Mouse (Mus musculus) neural tube, embryonic 14.5 days (tissue): ENCODE data around the gene Etv2. TPM values are rescaled to one million over a fixed set of nuclear protein-coding genes. Genes with fewer than 3 reads are reported as not detected.

Source experiments
- ATAC-seq: fragments of 200-750 bp; cut with Nextera tagmentation; 2 replicates; pipeline ENCODE4 v1.8.0; 2017; ENCODE audit warnings: low read depth, mild to moderate bottlenecking, moderate TSS enrichment, moderate library complexity
- H3K27ac ChIP-seq: fragments of 300-500 bp; sonication (generic); 2 replicates; pipeline ENCODE4 v1.5.1; 2014; ENCODE audit warnings: low read depth, mild to moderate bottlenecking, control low read depth, low read length, moderate library complexity, mixed read lengths
- H3K27me3 ChIP-seq: fragments of 300-500 bp; sonication (generic); 2 replicates; pipeline ENCODE4 v1.6.1; 2014; ENCODE audit warnings: low read length; ENCODE audit not compliant: control insufficient read depth, insufficient read depth
- H3K36me3 ChIP-seq: fragments of 300-500 bp; sonication (generic); 2 replicates; pipeline ENCODE4 v1.6.1; 2014; ENCODE audit warnings: low read length, mixed read lengths; ENCODE audit not compliant: control insufficient read depth, insufficient read depth
- H3K4me1 ChIP-seq: fragments of 300-500 bp; sonication (generic); 2 replicates; pipeline ENCODE4 v1.6.1; 2014; ENCODE audit warnings: low read length; ENCODE audit not compliant: control insufficient read depth, insufficient read depth
- H3K4me2 ChIP-seq: fragments of 300-500 bp; sonication (generic); 2 replicates; pipeline ENCODE4 v1.6.1; 2014; ENCODE audit warnings: mild to moderate bottlenecking, low read depth, low read length, control low read depth
- H3K4me3 ChIP-seq: fragments of 300-500 bp; sonication (generic); 2 replicates; pipeline ENCODE4 v1.5.1; 2014; ENCODE audit warnings: low read depth, low read length, control low read depth, mixed read lengths
- H3K9ac ChIP-seq: fragments of 300-500 bp; sonication (generic); replicated peaks from 2 replicates; pipeline ENCODE4 v1.6.1; 2014; ENCODE audit warnings: low read depth, mild to moderate bottlenecking, control low read depth, low read length, mixed read lengths
- H3K9me3 ChIP-seq: fragments of 300-500 bp; sonication (generic); 2 replicates; pipeline ENCODE4 v1.6.1; 2016; ENCODE audit warnings: low read length; ENCODE audit not compliant: control insufficient read depth
- WGBS: fragments of 180-500 bp; shearing (Covaris S2); extraction: QIAGEN DNeasy Blood & Tissue Kit; methylation state at CpG from one replicate; pipeline ENCODE4 v1.1.7; 2014; 5-methylcytosine and 5-hydroxymethylcytosine counted together
- polyA plus RNA-seq: library from polyadenylated mRNA; unstranded; fragments of >200 nt; fragmentation: Nextera tagmentation; extraction: Ambion mirVana; gene quantifications from 2 replicates; pipeline ENCODE4 v1.2.1, GENCODE M21; 2014

Gene Etv2
- polyA plus RNA-seq, 1 experiment from 2014 or later: not detected

DNA sequence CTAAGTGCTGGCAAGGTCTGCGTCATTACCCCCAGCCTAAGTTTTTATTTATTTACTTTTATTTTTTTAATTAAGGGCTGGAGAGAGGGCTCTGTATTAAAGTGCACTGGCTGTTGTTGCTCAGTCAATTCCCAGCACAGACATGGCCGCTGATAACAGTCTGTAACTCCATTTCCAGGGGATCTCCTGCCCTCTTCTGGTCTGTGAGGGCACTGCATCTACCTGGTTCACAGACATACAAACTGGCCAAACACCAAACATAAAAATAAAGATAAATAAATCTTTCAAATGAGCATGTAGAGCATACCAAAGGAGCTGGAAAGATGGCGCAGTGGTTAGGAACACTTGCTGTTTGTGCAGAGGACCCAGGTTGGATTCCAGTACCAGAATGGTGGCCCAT is 16.4 kb downstream of the Etv2 start:
- no peak overlapping the region for H3K9ac ChIP-seq
- no peak overlapping the region for H3K4me3 ChIP-seq
- no peaks in the 10 kb centered on the region for H3K27me3 ChIP-seq
- H3K9me3 ChIP-seq: no peaks in the 10 kb centered on the region
- ATAC-seq: no peak
- no peak overlapping the region for H3K27ac ChIP-seq
- H3K36me3 ChIP-seq: peaks cover 46% of the 10 kb centered on the region
- H3K4me1 ChIP-seq: no peaks in the 10 kb centered on the region
- no peak overlapping the region for H3K4me2 ChIP-seq
- WGBS: 92% methylated on average over 3 of the region's 3 CpGs

- no peak overlapping the region for H3K4me3 ChIP-seq
- peaks cover 44% of the 10 kb centered on the region for H3K36me3 ChIP-seq
- 96% methylated on average over 9 of the region's 9 CpGs for WGBS
Measured at GRCm38 (mm10) chr7:30618658-30619057, 17.0 kb downstream of the Etv2 start.

GRCm38 (mm10) chr7:30615049-30615760 is 20.4 kb downstream of the Etv2 start:
- peaks cover 22% of the 10 kb centered on the region for H3K36me3 ChIP-seq
- no peaks in the 10 kb centered on the region for H3K9me3 ChIP-seq
- no peak for ATAC-seq
- H3K4me3 ChIP-seq: no peak overlapping the region
- no peaks in the 10 kb centered on the region for H3K27me3 ChIP-seq
- 56% methylated on average over 5 of the region's 5 CpGs for WGBS
- no peak overlapping the region for H3K4me2 ChIP-seq
- no peak overlapping the region for H3K27ac ChIP-seq
- no peaks in the 10 kb centered on the region for H3K4me1 ChIP-seq
- H3K9ac ChIP-seq: no peak overlapping the region

More at GRCm38 (mm10) chr7:30618658-30619057, 17.0 kb downstream of the Etv2 start:
- Histone ChIP-seq H3K4me2 (no peak overlapping the region), H3K27ac (no peak overlapping the region), H3K4me1 (no peaks in the 10 kb centered on the region), H3K9me3 (no peaks in the 10 kb centered on the region), H3K27me3 (no peaks in the 10 kb centered on the region), H3K9ac (no peak overlapping the region)
- no peak for ATAC-seq

GRCm38 (mm10) chr7:30614454-30614853 is 21.2 kb downstream of the Etv2 start:
- Histone ChIP-seq H3K9me3 (no peaks in the 10 kb centered on the region), H3K4me2 (no peak overlapping the region), H3K4me3 (no peak overlapping the region), H3K9ac (no peak overlapping the region), H3K4me1 (no peaks in the 10 kb centered on the region), H3K27ac (no peak overlapping the region), H3K27me3 (no peaks in the 10 kb centered on the region), H3K36me3 (peaks cover 22% of the 10 kb centered on the region)
- WGBS: 89% methylated on average over 2 of the region's 2 CpGs
- no peak for ATAC-seq

DNA sequence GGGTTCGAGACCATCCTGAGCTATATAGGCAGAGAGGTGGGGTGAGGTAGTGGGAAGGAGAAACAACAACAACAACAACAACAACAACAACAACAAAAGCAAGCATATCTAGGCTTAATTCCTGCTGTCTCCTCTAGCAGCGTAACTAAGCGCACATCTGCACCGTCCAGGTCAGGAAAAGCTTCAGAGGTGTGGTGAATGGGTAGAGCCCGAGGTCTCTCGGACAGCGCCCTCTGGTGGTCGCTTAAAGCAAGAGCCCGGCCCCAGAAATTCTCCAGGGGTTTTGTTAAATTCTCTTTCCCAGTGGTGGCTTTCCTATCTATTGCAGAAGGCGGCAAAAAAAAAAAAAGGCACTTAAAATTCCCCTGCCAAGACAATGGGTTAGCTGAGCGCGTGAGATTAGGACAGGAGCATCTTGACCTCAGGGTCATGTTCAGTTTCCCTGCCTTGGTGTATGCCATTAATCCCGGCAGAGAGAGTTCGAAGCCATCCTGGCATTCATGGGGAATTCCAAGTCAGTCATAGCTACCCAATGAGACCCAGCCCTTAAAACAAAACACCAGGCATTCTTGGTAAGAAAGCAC is 22.0 kb downstream of the Etv2 start:
- H3K4me3 ChIP-seq: no peak overlapping the region
- WGBS: 23% methylated on average over 14 of the region's 14 CpGs
- no peak for ATAC-seq

GRCm38 (mm10) chr7:30612654-30613402 is 22.8 kb downstream of the Etv2 start, which contains the start of gene Upk1a:
Upk1a (minus strand) TSS chr7:30612847.
- WGBS: 68% methylated on average over 8 of the region's 8 CpGs
- Histone ChIP-seq H3K4me1 (no peaks in the 10 kb centered on the region), H3K9ac (no peak within 1 kb of the TSS), H3K4me2 (no peak within 1 kb of the TSS), H3K27me3 (no peaks in the 10 kb centered on the region), H3K36me3 (peaks cover 15% of the 10 kb centered on the region), H3K27ac (no peak within 1 kb of the TSS), H3K4me3 (no peak within 1 kb of the TSS), H3K9me3 (no peaks in the 10 kb centered on the region)
- ATAC-seq: no peak

More for the DNA sequence above, 22.0 kb downstream of the Etv2 start:
- H3K27ac ChIP-seq: no peak overlapping the region
- no peak overlapping the region for H3K4me2 ChIP-seq
- H3K36me3 ChIP-seq: peaks cover 19% of the 10 kb centered on the region
- H3K9me3 ChIP-seq: no peaks in the 10 kb centered on the region
- H3K9ac ChIP-seq: no peak overlapping the region
- no peaks in the 10 kb centered on the region for H3K27me3 ChIP-seq
- H3K4me1 ChIP-seq: no peaks in the 10 kb centered on the region

- H3K27ac ChIP-seq: no peak overlapping the region
- H3K36me3 ChIP-seq: no peaks in the 10 kb centered on the region
- 58% methylated on average over 7 of the region's 7 CpGs for WGBS
- no peaks in the 10 kb centered on the region for H3K9me3 ChIP-seq
- no peak overlapping the region for H3K9ac ChIP-seq
- no peak overlapping the region for H3K4me2 ChIP-seq
- H3K4me1 ChIP-seq: no peaks in the 10 kb centered on the region
- H3K27me3 ChIP-seq: no peaks in the 10 kb centered on the region
- H3K4me3 ChIP-seq: no peak overlapping the region
- no peak for ATAC-seq
Measured at GRCm38 (mm10) chr7:30610043-30610442, 25.6 kb downstream of the Etv2 start.

DNA sequence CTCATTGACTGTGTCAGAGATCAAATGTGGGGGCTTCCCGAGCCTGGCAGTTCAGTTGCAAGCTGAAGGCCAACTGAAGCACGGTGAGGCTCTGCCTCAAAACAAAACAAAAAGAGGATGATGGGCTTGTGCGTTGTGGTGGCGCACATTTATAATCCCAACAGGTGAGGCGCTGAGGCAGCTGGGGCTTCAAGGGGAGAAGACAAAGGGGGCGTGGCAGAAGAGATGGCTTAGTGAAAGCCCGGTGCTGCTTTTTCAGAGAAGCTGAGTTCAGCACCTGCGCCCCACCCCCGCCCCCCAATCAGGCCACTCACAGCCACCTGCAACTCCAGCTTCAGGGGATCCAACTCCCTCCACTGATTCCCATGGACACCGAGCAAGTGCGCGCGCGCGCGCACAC is 27.2 kb downstream of the Etv2 start:
- ATAC-seq: no peak
- Histone ChIP-seq H3K9ac (no peak overlapping the region), H3K9me3 (no peaks in the 10 kb centered on the region), H3K27ac (no peak overlapping the region), H3K27me3 (no peaks in the 10 kb centered on the region), H3K4me3 (no peak overlapping the region), H3K36me3 (no peaks in the 10 kb centered on the region), H3K4me1 (no peaks in the 10 kb centered on the region), H3K4me2 (no peak overlapping the region)
- 48% methylated on average over 16 of the region's 16 CpGs for WGBS
